Mouse (Mus musculus): ENCODE results near the gene Rasa3. TPM values are rescaled to one million over a fixed set of nuclear protein-coding genes. Genes with fewer than 3 reads are reported as not detected.

Rasa3 gene
- polyA plus RNA-seq, 1 experiment from 2014 or later: 21.3 TPM

DNA sequence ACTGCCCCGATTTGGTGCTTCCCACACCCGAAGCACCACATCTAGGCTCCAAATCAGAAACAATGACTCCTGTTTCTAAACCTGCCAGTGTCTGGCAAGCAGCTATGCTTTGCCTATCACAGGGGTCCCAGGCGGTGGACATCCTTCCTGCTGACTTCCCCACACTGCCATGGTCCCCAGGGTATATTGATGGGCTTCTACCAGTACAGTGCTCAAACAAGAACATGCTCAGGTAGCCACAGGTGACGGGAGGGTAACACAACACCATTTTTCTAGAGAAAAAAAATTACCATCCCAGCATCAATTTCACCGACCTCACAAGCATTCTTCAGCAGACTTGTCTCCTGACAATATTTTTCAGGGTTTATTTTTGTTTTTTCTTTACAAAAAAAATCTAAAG, 47.2 kb downstream of the Rasa3 start:
- ATAC-seq: no peak
- Histone ChIP-seq H3K4me2 (ENCODE audit: low read depth, low read length) (no peak overlapping the region), H3K27ac (ENCODE audit: low read length) (no peak overlapping the region), H3K9me3 (ENCODE audit: control insufficient read depth, low read length) (peaks cover 3% of the 10 kb centered on the region; the same call in 1 of the 2 replicates), H3K36me3 (ENCODE audit: control insufficient read depth, insufficient read depth, low read length) (peaks cover 6% of the 10 kb centered on the region; the same call in 1 of the 2 replicates), H3K4me3 (ENCODE audit: low read length) (no peak overlapping the region), H3K4me1 (ENCODE audit: control insufficient read depth, insufficient read depth, low read length) (peaks cover 2% of the 10 kb centered on the region; the same call in 1 of the 2 replicates), H3K9ac (ENCODE audit: low read depth, low read length) (no peak overlapping the region), H3K27me3 (replicated peaks; ENCODE audit: control insufficient read depth, insufficient read depth, low read length) (no peaks in the 10 kb centered on the region)
- 72% methylated on average over 5 of the region's 5 CpGs for WGBS

GRCm38 (mm10) chr8:13629351-13630090, 47.9 kb downstream of the Rasa3 start:
- Histone ChIP-seq H3K9me3 (ENCODE audit: control insufficient read depth, low read length) (peaks cover 3% of the 10 kb centered on the region; the same call in 1 of the 2 replicates), H3K4me3 (ENCODE audit: low read length) (no peak overlapping the region), H3K36me3 (ENCODE audit: control insufficient read depth, insufficient read depth, low read length) (peaks cover 6% of the 10 kb centered on the region; the same call in 1 of the 2 replicates), H3K4me2 (ENCODE audit: low read depth, low read length) (no peak overlapping the region), H3K4me1 (ENCODE audit: control insufficient read depth, insufficient read depth, low read length) (peaks cover 9% of the 10 kb centered on the region), H3K27ac (ENCODE audit: low read length) (no peak overlapping the region), H3K9ac (ENCODE audit: low read depth, low read length) (no peak overlapping the region), H3K27me3 (replicated peaks; ENCODE audit: control insufficient read depth, insufficient read depth, low read length) (no peaks in the 10 kb centered on the region)
- 85% methylated on average over 10 of the region's 10 CpGs for WGBS
- no peak for ATAC-seq

GRCm38 (mm10) chr8:13628067-13628466, 49.3 kb downstream of the Rasa3 start:
- no peak overlapping the region for H3K4me2 ChIP-seq (ENCODE audit: low read depth, low read length)
- no peaks in the 10 kb centered on the region for H3K9me3 ChIP-seq (ENCODE audit: control insufficient read depth, low read length)
- no peak for ATAC-seq
- no peak overlapping the region for H3K4me3 ChIP-seq (ENCODE audit: low read length)
- WGBS: 90% methylated on average over 9 of the region's 9 CpGs
- peaks cover 6% of the 10 kb centered on the region; the same call in 1 of the 2 replicates for H3K36me3 ChIP-seq (ENCODE audit: control insufficient read depth, insufficient read depth, low read length)
- H3K4me1 ChIP-seq (ENCODE audit: control insufficient read depth, insufficient read depth, low read length): peaks cover 23% of the 10 kb centered on the region
- no peaks in the 10 kb centered on the region for H3K27me3 ChIP-seq (replicated peaks; ENCODE audit: control insufficient read depth, insufficient read depth, low read length)
- H3K9ac ChIP-seq (ENCODE audit: low read depth, low read length): no peak overlapping the region
- no peak overlapping the region for H3K27ac ChIP-seq (ENCODE audit: low read length)

DNA sequence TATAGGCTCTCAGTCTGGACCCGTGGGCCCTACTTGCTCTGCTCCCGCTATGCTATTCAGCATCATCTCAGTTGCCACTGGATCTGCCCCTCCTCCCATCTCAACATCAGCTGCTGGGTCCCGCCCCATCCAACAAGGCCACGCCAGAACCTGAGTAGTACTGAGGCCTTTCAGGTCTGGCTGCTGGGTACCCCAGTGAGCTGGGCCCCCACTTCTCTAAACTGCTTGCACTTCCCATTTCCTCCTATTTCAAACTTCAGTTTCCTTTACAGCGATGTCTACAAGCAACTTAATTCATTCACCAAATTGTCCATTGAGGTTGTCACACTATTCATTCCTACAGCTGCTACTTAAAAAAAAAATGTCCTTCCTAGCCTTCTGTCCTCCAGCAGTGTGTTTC, 49.8 kb downstream of the Rasa3 start:
- Histone ChIP-seq H3K9ac (ENCODE audit: low read depth, low read length) (no peak overlapping the region), H3K9me3 (ENCODE audit: control insufficient read depth, low read length) (no peaks in the 10 kb centered on the region), H3K4me3 (ENCODE audit: low read length) (no peak overlapping the region), H3K27me3 (replicated peaks; ENCODE audit: control insufficient read depth, insufficient read depth, low read length) (no peaks in the 10 kb centered on the region), H3K36me3 (ENCODE audit: control insufficient read depth, insufficient read depth, low read length) (peaks cover 6% of the 10 kb centered on the region; the same call in 1 of the 2 replicates), H3K4me1 (ENCODE audit: control insufficient read depth, insufficient read depth, low read length) (peaks cover 25% of the 10 kb centered on the region), H3K4me2 (ENCODE audit: low read depth, low read length) (no peak overlapping the region), H3K27ac (ENCODE audit: low read length) (no peak overlapping the region)
- ATAC-seq: no peak
- WGBS: 93% methylated on average over 5 of the region's 5 CpGs

- ATAC-seq: no peak
- 82% methylated on average over 10 of the region's 10 CpGs for WGBS
- no peak overlapping the region for H3K27ac ChIP-seq (ENCODE audit: low read length)
These were observed 51.3 kb downstream of the Rasa3 start for GRCm38 (mm10) chr8:13626114-13626513.

GRCm38 (mm10) chr8:13625281-13625970, 52.0 kb downstream of the Rasa3 start:
- H3K4me2 ChIP-seq (ENCODE audit: low read depth, low read length): no peak overlapping the region
- no peak for ATAC-seq
- no peaks in the 10 kb centered on the region for H3K9me3 ChIP-seq (ENCODE audit: control insufficient read depth, low read length)
- peaks cover 6% of the 10 kb centered on the region; the same call in 1 of the 2 replicates for H3K36me3 ChIP-seq (ENCODE audit: control insufficient read depth, insufficient read depth, low read length)
- H3K9ac ChIP-seq (ENCODE audit: low read depth, low read length): no peak overlapping the region
- no peak overlapping the region for H3K4me3 ChIP-seq (ENCODE audit: low read length)
- WGBS: 64% methylated on average over 5 of the region's 5 CpGs
- H3K27me3 ChIP-seq (replicated peaks; ENCODE audit: control insufficient read depth, insufficient read depth, low read length): no peaks in the 10 kb centered on the region
- H3K4me1 ChIP-seq (ENCODE audit: control insufficient read depth, insufficient read depth, low read length): peaks cover 25% of the 10 kb centered on the region
- H3K27ac ChIP-seq (ENCODE audit: low read length): peak overlapping the region; percentile 76; the same call in 1 of the 2 replicates

More at GRCm38 (mm10) chr8:13626114-13626513, 51.3 kb downstream of the Rasa3 start:
- peaks cover 6% of the 10 kb centered on the region; the same call in 1 of the 2 replicates for H3K36me3 ChIP-seq (ENCODE audit: control insufficient read depth, insufficient read depth, low read length)
- peaks cover 25% of the 10 kb centered on the region for H3K4me1 ChIP-seq (ENCODE audit: control insufficient read depth, insufficient read depth, low read length)
- H3K9ac ChIP-seq (ENCODE audit: low read depth, low read length): no peak overlapping the region
- H3K27me3 ChIP-seq (replicated peaks; ENCODE audit: control insufficient read depth, insufficient read depth, low read length): no peaks in the 10 kb centered on the region
- H3K4me3 ChIP-seq (ENCODE audit: low read length): no peak overlapping the region
- H3K4me2 ChIP-seq (ENCODE audit: low read depth, low read length): no peak overlapping the region
- no peaks in the 10 kb centered on the region for H3K9me3 ChIP-seq (ENCODE audit: control insufficient read depth, low read length)

GRCm38 (mm10) chr8:13624863-13625262, 52.5 kb downstream of the Rasa3 start:
- H3K9me3 ChIP-seq (ENCODE audit: control insufficient read depth, low read length): no peaks in the 10 kb centered on the region
- H3K36me3 ChIP-seq (ENCODE audit: control insufficient read depth, insufficient read depth, low read length): peaks cover 6% of the 10 kb centered on the region; the same call in 1 of the 2 replicates
- H3K4me3 ChIP-seq (ENCODE audit: low read length): no peak overlapping the region
- H3K4me2 ChIP-seq (ENCODE audit: low read depth, low read length): no peak overlapping the region
- WGBS: 31% methylated on average over 11 of the region's 11 CpGs
- H3K4me1 ChIP-seq (ENCODE audit: control insufficient read depth, insufficient read depth, low read length): peaks cover 25% of the 10 kb centered on the region
- no peak overlapping the region for H3K9ac ChIP-seq (ENCODE audit: low read depth, low read length)
- no peaks in the 10 kb centered on the region for H3K27me3 ChIP-seq (replicated peaks; ENCODE audit: control insufficient read depth, insufficient read depth, low read length)
- peak; percentile 51 for ATAC-seq
- peak overlapping the region; percentile 76 for H3K27ac ChIP-seq (ENCODE audit: low read length)

GRCm38 (mm10) chr8:13623911-13624421, 53.4 kb downstream of the Rasa3 start:
- Histone ChIP-seq H3K9ac (ENCODE audit: low read depth, low read length) (peak overlapping the region; percentile 51; the same call in 1 of the 2 replicates), H3K4me3 (ENCODE audit: low read length) (no peak overlapping the region), H3K9me3 (ENCODE audit: control insufficient read depth, low read length) (no peaks in the 10 kb centered on the region), H3K36me3 (ENCODE audit: control insufficient read depth, insufficient read depth, low read length) (peaks cover 6% of the 10 kb centered on the region; the same call in 1 of the 2 replicates), H3K4me2 (ENCODE audit: low read depth, low read length) (no peak overlapping the region), H3K27ac (ENCODE audit: low read length) (peak overlapping the region; percentile 76), H3K4me1 (ENCODE audit: control insufficient read depth, insufficient read depth, low read length) (peaks cover 25% of the 10 kb centered on the region), H3K27me3 (replicated peaks; ENCODE audit: control insufficient read depth, insufficient read depth, low read length) (no peaks in the 10 kb centered on the region)
- WGBS: 49% methylated on average over 10 of the region's 10 CpGs
- peak; percentile 48 for ATAC-seq

All from intestine, embryonic 16.5 days (tissue).